Mouse (Mus musculus) hindbrain, embryonic 14.5 days (tissue): ENCODE results near the gene Myh6. TPM values are rescaled to one million over a fixed set of nuclear protein-coding genes. Genes with fewer than 3 reads are reported as not detected.

Experiments
- ATAC-seq: fragments of 200-750 bp; cut with Nextera tagmentation; 2 replicates; pipeline ENCODE4 v1.8.0; 2017; ENCODE audit warnings: moderate number of reproducible peaks, mild to moderate bottlenecking, moderate TSS enrichment, moderate library complexity; ENCODE audit not compliant: low FRiP score
- DNase-seq: peaks from one replicate; pipeline ENCODE4 v3.0.0-alpha.2; 2015; ENCODE audit warnings: low spot score
- H3K27ac ChIP-seq: fragments of 300-500 bp; sonication (generic); 2 replicates; pipeline ENCODE4 v1.5.1; 2014; ENCODE audit warnings: mild to moderate bottlenecking, moderate library complexity
- H3K27me3 ChIP-seq: fragments of 300-500 bp; sonication (generic); 2 replicates; pipeline ENCODE4 v1.6.1; 2014; ENCODE audit warnings: mild to moderate bottlenecking, low read length, mixed read lengths; ENCODE audit not compliant: control insufficient read depth, insufficient read depth
- H3K36me3 ChIP-seq: fragments of 300-500 bp; sonication (generic); replicated peaks from 2 replicates; pipeline ENCODE4 v1.6.1; 2014; ENCODE audit not compliant: control insufficient read depth, insufficient read depth
- H3K4me1 ChIP-seq: fragments of 300-500 bp; sonication (generic); replicated peaks from 2 replicates; pipeline ENCODE4 v1.6.1; 2014; ENCODE audit warnings: antibody characterized with exemption, low read length, mixed read lengths; ENCODE audit not compliant: control insufficient read depth, insufficient read depth
- H3K4me2 ChIP-seq: fragments of 300-500 bp; sonication (generic); replicated peaks from 2 replicates; pipeline ENCODE4 v1.6.1; 2014; ENCODE audit warnings: mild to moderate bottlenecking, moderate library complexity
- H3K4me3 ChIP-seq: fragments of 300-500 bp; sonication (generic); replicated peaks from 2 replicates; pipeline ENCODE4 v1.5.1; 2014; ENCODE audit warnings: mild to moderate bottlenecking, low read length
- H3K9ac ChIP-seq: fragments of 300-500 bp; sonication (generic); 2 replicates; pipeline ENCODE4 v1.6.1; 2014
- H3K9me3 ChIP-seq: fragments of 300-500 bp; sonication (generic); 2 replicates; pipeline ENCODE4 v1.6.1; 2016; ENCODE audit warnings: low read length; ENCODE audit not compliant: control insufficient read depth
- WGBS: fragments of 180-500 bp; shearing (Covaris S2); extraction: QIAGEN DNeasy Blood & Tissue Kit; methylation state at CpG from one replicate; pipeline ENCODE4 v1.1.7; 2014; 5-methylcytosine and 5-hydroxymethylcytosine counted together
- polyA plus RNA-seq: library from polyadenylated mRNA; unstranded; fragments of >200 nt; fragmentation: Nextera tagmentation; extraction: Ambion mirVana; gene quantifications from 2 replicates; pipeline ENCODE4 v1.2.1, GENCODE M21; 2014

Gene Myh6
- polyA plus RNA-seq, 1 experiment from 2014 or later: 2.1 TPM

DNA sequence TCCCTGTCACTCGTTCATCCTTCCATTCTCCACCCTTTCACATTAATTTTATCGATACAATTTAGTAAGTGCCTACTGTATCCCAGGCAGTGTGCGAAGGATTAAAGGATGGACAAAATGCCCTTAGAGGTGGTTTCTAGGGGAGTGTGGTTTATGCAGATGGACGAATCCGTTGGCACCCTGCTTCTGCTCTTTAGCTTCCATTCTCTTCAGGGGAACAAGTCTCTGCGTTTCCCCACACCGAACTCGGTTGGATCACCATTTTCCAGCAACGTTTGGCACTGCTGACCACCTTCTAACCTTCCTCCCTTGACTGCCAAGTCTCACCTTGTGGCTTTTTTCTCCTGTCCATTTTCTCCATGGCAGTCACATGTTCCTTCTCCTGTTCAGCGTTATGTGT lies 53.4 kb downstream of the Myh6 start:
- DNase-seq (no peak), ATAC-seq (no peak)
- Histone ChIP-seq H3K36me3 (peaks cover 34% of the 10 kb centered on the region), H3K9ac (peak overlapping the region; percentile 95), H3K27ac (peak overlapping the region; percentile 94), H3K4me3 (peak overlapping the region; percentile 83), H3K4me1 (peaks cover 11% of the 10 kb centered on the region), H3K27me3 (no peaks in the 10 kb centered on the region), H3K4me2 (peak overlapping the region; percentile 85), H3K9me3 (no peaks in the 10 kb centered on the region)
- 15% methylated on average over 10 of the region's 10 CpGs for WGBS

- 0% methylated on average over 27 of the region's 28 CpGs for WGBS
- peak within 1 kb of the TSS; percentile 83 for H3K4me3 ChIP-seq
- H3K27ac ChIP-seq: peak within 1 kb of the TSS; percentile 94
- H3K36me3 ChIP-seq: peaks cover 39% of the 10 kb centered on the region
- H3K27me3 ChIP-seq: no peaks in the 10 kb centered on the region
- H3K4me1 ChIP-seq: peaks cover 11% of the 10 kb centered on the region
- H3K4me2 ChIP-seq: peak within 1 kb of the TSS; percentile 85
- DNase-seq: peak; percentile 87
- H3K9ac ChIP-seq: peak within 1 kb of the TSS; percentile 95
- H3K9me3 ChIP-seq: no peaks in the 10 kb centered on the region
- peak; percentile 96 for ATAC-seq
These were observed 53.8 kb downstream of the Myh6 start, which contains the start of gene Slc22a17 for GRCm38 (mm10) chr14:54912886-54913285. TSS of gene Slc22a17 (minus strand) at chr14:54913132.

GRCm38 (mm10) chr14:54912109-54912850 lies 54.4 kb downstream of the Myh6 start:
- Histone ChIP-seq H3K4me1 (peaks cover 11% of the 10 kb centered on the region), H3K27ac (peak overlapping the region; percentile 94), H3K4me2 (peak overlapping the region; percentile 85), H3K9ac (peak overlapping the region; percentile 95), H3K4me3 (peak overlapping the region; percentile 83), H3K9me3 (no peaks in the 10 kb centered on the region), H3K27me3 (no peaks in the 10 kb centered on the region), H3K36me3 (peaks cover 42% of the 10 kb centered on the region)
- 3% methylated on average over 60 of the region's 69 CpGs for WGBS
- peak; percentile 61 for ATAC-seq
- no peak for DNase-seq

GRCm38 (mm10) chr14:54908682-54909081 lies 58.0 kb downstream of the Myh6 start:
- 81% methylated on average over 7 of the region's 7 CpGs for WGBS
- Histone ChIP-seq H3K36me3 (peaks cover 61% of the 10 kb centered on the region), H3K4me2 (no peak overlapping the region), H3K4me3 (no peak overlapping the region), H3K9ac (no peak overlapping the region), H3K27me3 (no peaks in the 10 kb centered on the region), H3K4me1 (peaks cover 10% of the 10 kb centered on the region), H3K9me3 (no peaks in the 10 kb centered on the region), H3K27ac (no peak overlapping the region)
- ATAC-seq (no peak), DNase-seq (no peak)

DNA sequence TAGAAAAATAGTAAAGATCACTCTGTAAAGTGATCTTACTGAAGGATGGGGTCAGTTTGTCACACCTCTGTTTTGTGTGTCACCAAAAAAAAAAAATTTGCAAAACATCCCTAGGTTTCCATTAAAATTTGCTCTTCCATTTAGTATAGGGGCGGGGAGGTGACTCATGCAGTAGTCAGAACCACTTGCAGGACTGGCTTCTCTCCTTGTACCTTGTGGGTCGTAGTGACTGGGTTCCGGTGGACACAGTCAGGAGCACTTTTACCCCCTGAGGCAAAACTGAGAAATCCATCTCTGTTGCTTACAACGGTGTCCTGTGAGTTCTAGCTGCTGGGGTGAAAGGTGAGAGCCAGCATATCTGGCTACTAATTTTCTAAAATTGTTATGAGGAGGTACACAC lies 63.1 kb downstream of the Myh6 start:
- no peak for ATAC-seq
- Histone ChIP-seq H3K36me3 (peaks cover 50% of the 10 kb centered on the region), H3K27ac (no peak overlapping the region), H3K9ac (no peak overlapping the region), H3K4me3 (no peak overlapping the region), H3K4me1 (0 out of 2 replicates have a peak, but pooled peaks cover 2% of the 10 kb centered on the region), H3K4me2 (no peak overlapping the region), H3K9me3 (no peaks in the 10 kb centered on the region), H3K27me3 (no peaks in the 10 kb centered on the region)
- DNase-seq: no peak
- 92% methylated on average over 4 of the region's 4 CpGs for WGBS

DNA sequence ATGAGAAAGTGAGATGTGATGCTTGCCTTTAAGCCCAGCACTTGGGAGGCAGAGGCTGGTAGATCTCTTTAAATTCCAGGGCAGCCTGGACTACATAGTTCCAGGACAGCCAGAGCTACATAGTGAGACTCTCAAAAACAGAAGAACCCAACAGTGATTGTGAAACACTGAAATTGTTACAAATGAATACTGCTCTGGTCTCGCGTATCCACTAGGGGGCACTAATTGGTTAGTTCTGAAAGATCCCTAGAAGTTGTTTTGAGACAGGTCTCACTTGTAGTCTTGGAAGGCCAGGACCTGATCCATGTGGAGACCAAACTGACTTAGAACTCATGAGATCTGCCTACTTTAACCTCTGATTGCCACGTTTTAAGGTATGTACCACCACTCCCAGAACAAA lies 66.3 kb downstream of the Myh6 start:
- ATAC-seq (peak; percentile 64), DNase-seq (peak; percentile 93)
- Histone ChIP-seq H3K27ac (no peak overlapping the region), H3K9me3 (no peaks in the 10 kb centered on the region), H3K9ac (no peak overlapping the region), H3K4me1 (peaks cover 8% of the 10 kb centered on the region), H3K4me2 (no peak overlapping the region), H3K4me3 (no peak overlapping the region), H3K27me3 (no peaks in the 10 kb centered on the region), H3K36me3 (peaks cover 50% of the 10 kb centered on the region)
- 1% methylated on average over 3 of the region's 3 CpGs for WGBS

- Histone ChIP-seq H3K4me3 (no peak overlapping the region), H3K4me1 (peaks cover 17% of the 10 kb centered on the region), H3K27me3 (no peaks in the 10 kb centered on the region), H3K9me3 (no peaks in the 10 kb centered on the region), H3K27ac (no peak overlapping the region), H3K4me2 (no peak overlapping the region), H3K9ac (no peak overlapping the region), H3K36me3 (peaks cover 44% of the 10 kb centered on the region)
- ATAC-seq (no peak), DNase-seq (no peak)
- WGBS: 68% methylated on average over 2 of the region's 2 CpGs
These were observed 69.3 kb downstream of the Myh6 start for GRCm38 (mm10) chr14:54897445-54897844.

- peak; percentile 56 for DNase-seq
These were observed 72.2 kb downstream of the Myh6 start for GRCm38 (mm10) chr14:54894296-54895151.

DNA sequence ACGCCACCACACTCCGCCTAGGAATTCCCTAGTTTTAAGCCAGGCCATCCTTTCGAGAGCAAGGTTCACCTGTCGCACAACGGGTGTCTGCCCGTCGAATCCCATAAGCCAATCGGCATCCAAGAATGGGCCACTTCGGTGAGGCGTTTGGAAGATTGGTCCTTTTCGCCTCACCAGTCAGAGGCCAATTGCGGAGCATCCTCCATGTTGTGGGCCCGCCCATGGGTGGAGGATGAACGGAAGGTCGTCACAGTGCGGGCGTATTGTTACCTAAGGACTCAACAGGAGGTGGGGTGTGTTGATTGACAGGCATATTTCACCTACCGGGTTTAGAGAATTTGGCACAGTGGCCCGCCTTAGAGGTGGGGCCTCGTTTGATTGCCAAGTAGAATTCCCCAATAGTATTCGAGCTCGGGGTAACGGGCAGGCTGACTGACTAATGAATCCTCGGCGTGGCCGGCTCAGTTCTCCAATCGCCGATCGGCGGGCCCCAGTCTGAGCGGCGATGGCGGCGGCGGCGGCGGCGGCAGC lies 73.0 kb downstream of the Myh6 start:
- peak overlapping the region; percentile 98 for H3K27ac ChIP-seq
- no peaks in the 10 kb centered on the region for H3K27me3 ChIP-seq
- peaks cover 17% of the 10 kb centered on the region for H3K4me1 ChIP-seq
- peaks cover 36% of the 10 kb centered on the region for H3K36me3 ChIP-seq
- DNase-seq (peak; percentile 98), ATAC-seq (peak; percentile 99)
- no peaks in the 10 kb centered on the region for H3K9me3 ChIP-seq
- H3K9ac ChIP-seq: peak overlapping the region; percentile 99
- H3K4me3 ChIP-seq: peak overlapping the region; percentile 93
- peak overlapping the region; percentile 45 for H3K4me2 ChIP-seq
- under 1% methylated on average over 38 of the region's 38 CpGs for WGBS

More at GRCm38 (mm10) chr14:54894296-54895151, 72.2 kb downstream of the Myh6 start:
- ATAC-seq: no peak; the same call in 1 of the 2 replicates
- Histone ChIP-seq H3K4me1 (peaks cover 17% of the 10 kb centered on the region), H3K36me3 (peaks cover 44% of the 10 kb centered on the region), H3K9me3 (no peaks in the 10 kb centered on the region), H3K27me3 (no peaks in the 10 kb centered on the region), H3K27ac (peak overlapping the region; percentile 98), H3K9ac (peak overlapping the region; percentile 99), H3K4me2 (peak overlapping the region; percentile 65), H3K4me3 (peak overlapping the region; percentile 93)
- under 1% methylated on average over 53 of the region's 54 CpGs for WGBS
